Mouse (Mus musculus): ENCODE data around the gene Zfp64. TPM values are rescaled to one million over a fixed set of nuclear protein-coding genes. Genes with fewer than 3 reads are reported as not detected.

The Zfp64 gene
- polyA plus RNA-seq, 1 experiment: 21.3 TPM

DNA sequence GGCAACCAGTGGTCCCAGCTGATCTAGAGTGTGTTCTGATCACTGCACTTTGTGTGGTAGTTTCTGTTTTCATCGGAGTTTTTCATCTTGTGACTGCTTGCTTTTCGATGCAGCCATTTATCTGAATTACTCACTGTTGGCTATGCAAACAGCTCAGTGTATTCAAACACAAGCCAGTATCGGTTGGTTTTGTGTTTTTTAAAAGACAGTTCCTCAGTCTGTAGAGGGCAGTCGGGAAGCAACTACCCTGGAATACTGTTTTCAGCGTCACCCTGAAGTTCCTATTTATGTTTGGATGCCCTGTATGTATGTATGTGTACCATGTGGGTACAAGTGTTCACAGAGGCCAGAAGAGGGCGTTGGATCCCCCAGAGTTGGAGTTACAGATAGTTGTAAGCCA lies 11.1 kb upstream of the Zfp64 start:
- Histone ChIP-seq H3K36me3 (ENCODE audit: control insufficient read depth, insufficient read depth, low read length) (no peaks in the 10 kb centered on the region), H3K4me1 (ENCODE audit: control insufficient read depth, insufficient read depth, insufficient read length) (no peaks in the 10 kb centered on the region), H3K4me3 (ENCODE audit: extremely low read depth, insufficient read depth, insufficient read length) (no peak overlapping the region), H3K27ac (ENCODE audit: insufficient read depth, low read length) (no peak overlapping the region), H3K27me3 (ENCODE audit: control insufficient read depth, insufficient read depth, low read length) (no peaks in the 10 kb centered on the region)
- no peak for DNase-seq (ENCODE audit: low read depth in 1 of 2, low spot score in 2 of 2)
- no peak for TF ChIP-seq POLR2A (IDR thresholded peaks at IDR 0.05; ENCODE audit: low read depth, low read length)
- no peak for TF ChIP-seq CTCF (IDR thresholded peaks at IDR 0.05; ENCODE audit: extremely low read depth, insufficient read depth, insufficient read length, insufficient replicate concordance)
- WGBS: 84% methylated on average over 6 of the region's 6 CpGs

DNA sequence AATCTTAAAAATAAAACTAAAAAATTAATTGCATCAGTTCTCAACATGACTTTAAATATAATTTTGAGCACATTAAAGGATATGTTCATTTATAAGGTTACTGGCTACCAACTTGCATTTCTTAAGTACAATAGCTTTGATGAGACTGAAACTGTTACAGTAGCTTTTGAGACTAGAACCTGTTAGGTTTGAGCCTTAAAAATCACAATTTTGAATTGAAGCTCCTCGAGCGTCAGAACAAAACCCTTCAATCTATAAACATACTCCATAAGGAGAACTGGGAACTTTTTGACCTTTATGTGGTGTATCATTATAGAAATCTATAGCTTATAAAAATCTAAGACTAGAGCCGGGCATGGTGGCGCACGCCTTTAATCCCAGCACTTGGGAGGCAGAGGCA lies 9.5 kb upstream of the Zfp64 start:
- Histone ChIP-seq H3K36me3 (ENCODE audit: control insufficient read depth, insufficient read depth, low read length) (no peaks in the 10 kb centered on the region), H3K4me1 (ENCODE audit: control insufficient read depth, insufficient read depth, insufficient read length) (no peaks in the 10 kb centered on the region), H3K4me3 (ENCODE audit: extremely low read depth, insufficient read depth, insufficient read length) (no peak overlapping the region), H3K27ac (ENCODE audit: insufficient read depth, low read length) (no peak overlapping the region), H3K27me3 (ENCODE audit: control insufficient read depth, insufficient read depth, low read length) (no peaks in the 10 kb centered on the region)
- DNase-seq (ENCODE audit: low read depth in 1 of 2, low spot score in 2 of 2): no peak
- 91% methylated on average over 5 of the region's 5 CpGs for WGBS
- no peak for TF ChIP-seq POLR2A (IDR thresholded peaks at IDR 0.05; ENCODE audit: low read depth, low read length)
- no peak for TF ChIP-seq CTCF (IDR thresholded peaks at IDR 0.05; ENCODE audit: extremely low read depth, insufficient read depth, insufficient read length, insufficient replicate concordance)

- Histone ChIP-seq H3K27ac (ENCODE audit: insufficient read depth, low read length) (no peak overlapping the region), H3K4me3 (ENCODE audit: extremely low read depth, insufficient read depth, insufficient read length) (no peak overlapping the region), H3K4me1 (ENCODE audit: control insufficient read depth, insufficient read depth, insufficient read length) (no peaks in the 10 kb centered on the region), H3K36me3 (ENCODE audit: control insufficient read depth, insufficient read depth, low read length) (no peaks in the 10 kb centered on the region), H3K27me3 (ENCODE audit: control insufficient read depth, insufficient read depth, low read length) (no peaks in the 10 kb centered on the region)
- no peak for DNase-seq (ENCODE audit: low read depth in 1 of 2, low spot score in 2 of 2)
- no peak for TF ChIP-seq CTCF (IDR thresholded peaks at IDR 0.05; ENCODE audit: extremely low read depth, insufficient read depth, insufficient read length, insufficient replicate concordance)
- no peak for TF ChIP-seq POLR2A (IDR thresholded peaks at IDR 0.05; ENCODE audit: low read depth, low read length)
- WGBS: 88% methylated on average over 4 of the region's 4 CpGs
These were observed 6.6 kb upstream of the Zfp64 start for GRCm38 (mm10) chr2:168961729-168962666.

GRCm38 (mm10) chr2:168960814-168961213 lies 5.4 kb upstream of the Zfp64 start:
- Histone ChIP-seq H3K4me3 (ENCODE audit: extremely low read depth, insufficient read depth, insufficient read length) (no peak overlapping the region), H3K4me1 (ENCODE audit: control insufficient read depth, insufficient read depth, insufficient read length) (peaks cover 2% of the 10 kb centered on the region; the same call in 1 of the 2 replicates), H3K27ac (ENCODE audit: insufficient read depth, low read length) (no peak overlapping the region), H3K36me3 (ENCODE audit: control insufficient read depth, insufficient read depth, low read length) (no peaks in the 10 kb centered on the region), H3K27me3 (ENCODE audit: control insufficient read depth, insufficient read depth, low read length) (no peaks in the 10 kb centered on the region)
- no peak for DNase-seq (ENCODE audit: low read depth in 1 of 2, low spot score in 2 of 2)
- WGBS: 87% methylated on average over 3 of the region's 3 CpGs
- TF ChIP-seq POLR2A (IDR thresholded peaks at IDR 0.05; ENCODE audit: low read depth, low read length) (no peak), CTCF (IDR thresholded peaks at IDR 0.05; ENCODE audit: extremely low read depth, insufficient read depth, insufficient read length, insufficient replicate concordance) (no peak)

DNA sequence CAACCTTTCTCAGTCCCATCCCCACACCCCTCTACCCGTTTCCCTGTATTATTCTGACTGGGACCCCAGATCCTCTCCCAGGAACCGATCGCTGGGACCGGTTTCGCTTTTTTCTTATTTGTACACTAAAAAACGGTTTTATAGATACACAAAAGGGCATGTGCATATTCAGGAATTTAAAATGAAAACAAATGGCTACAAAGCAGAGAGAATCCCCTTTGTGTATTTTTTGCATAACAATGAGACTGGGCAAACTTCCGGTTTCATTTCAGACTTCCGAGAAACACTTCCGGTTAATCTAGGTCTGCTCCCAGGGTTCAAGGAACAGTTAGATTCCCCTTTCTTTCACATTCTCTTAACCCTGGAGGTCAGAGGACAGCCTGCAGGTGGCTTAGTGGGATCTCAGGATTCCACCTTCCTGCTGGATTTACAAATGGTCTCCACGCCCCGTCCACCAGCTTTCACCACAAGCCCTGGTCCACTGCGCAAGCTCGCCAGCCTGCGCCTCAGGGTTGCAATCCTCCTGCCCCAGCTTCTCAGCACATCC lies 4.0 kb upstream of the Zfp64 start:
- no peak for DNase-seq (ENCODE audit: low read depth in 1 of 2, low spot score in 2 of 2)
- peaks cover 5% of the 10 kb centered on the region; the same call in 1 of the 2 replicates for H3K4me1 ChIP-seq (ENCODE audit: control insufficient read depth, insufficient read depth, insufficient read length)
- TF ChIP-seq CTCF (IDR thresholded peaks at IDR 0.05; ENCODE audit: extremely low read depth, insufficient read depth, insufficient read length, insufficient replicate concordance) (no peak), POLR2A (IDR thresholded peaks at IDR 0.05; ENCODE audit: low read depth, low read length) (no peak)
- no peaks in the 10 kb centered on the region for H3K27me3 ChIP-seq (ENCODE audit: control insufficient read depth, insufficient read depth, low read length)
- H3K27ac ChIP-seq (ENCODE audit: insufficient read depth, low read length): no peak overlapping the region
- 90% methylated on average over 14 of the region's 14 CpGs for WGBS
- H3K36me3 ChIP-seq (ENCODE audit: control insufficient read depth, insufficient read depth, low read length): no peaks in the 10 kb centered on the region
- H3K4me3 ChIP-seq (ENCODE audit: extremely low read depth, insufficient read depth, insufficient read length): no peak overlapping the region

DNA sequence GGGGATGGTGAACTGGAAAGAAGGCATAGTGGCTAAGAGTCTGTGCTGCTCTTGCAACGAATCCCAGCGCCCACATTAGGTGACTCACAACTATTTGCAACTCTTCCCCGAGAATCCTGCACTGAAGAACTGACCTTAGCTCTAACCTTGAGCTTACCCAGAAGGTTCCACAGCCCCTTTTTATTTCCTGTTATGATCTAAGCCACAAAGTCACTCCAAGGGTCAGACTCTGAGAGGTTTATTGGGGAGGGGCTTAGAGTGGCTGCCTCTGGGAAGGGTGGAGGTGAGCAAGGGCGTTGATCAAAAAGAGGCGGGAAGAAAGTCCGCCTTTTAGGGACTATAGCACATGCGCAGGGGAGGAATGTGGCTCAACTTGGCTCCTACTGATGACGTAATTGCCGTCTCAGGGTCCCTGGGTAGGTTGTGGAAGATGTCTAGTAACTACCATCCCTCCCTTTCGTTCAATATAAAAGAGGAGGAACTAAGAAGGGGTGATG lies 511 bp upstream of the Zfp64 start:
- no peak for DNase-seq (ENCODE audit: low read depth in 1 of 2, low spot score in 2 of 2)
- Histone ChIP-seq H3K27me3 (ENCODE audit: control insufficient read depth, insufficient read depth, low read length) (no peaks in the 10 kb centered on the region), H3K27ac (ENCODE audit: insufficient read depth, low read length) (no peak overlapping the region; the same call in 1 of the 2 replicates), H3K4me1 (ENCODE audit: control insufficient read depth, insufficient read depth, insufficient read length) (peaks cover 7% of the 10 kb centered on the region; the same call in 1 of the 2 replicates), H3K4me3 (ENCODE audit: extremely low read depth, insufficient read depth, insufficient read length) (peak overlapping the region; percentile 77), H3K36me3 (ENCODE audit: control insufficient read depth, insufficient read depth, low read length) (peaks cover 5% of the 10 kb centered on the region; the same call in 1 of the 2 replicates)
- no peak for TF ChIP-seq POLR2A (IDR thresholded peaks at IDR 0.05; ENCODE audit: low read depth, low read length)
- no peak for TF ChIP-seq CTCF (IDR thresholded peaks at IDR 0.05; ENCODE audit: extremely low read depth, insufficient read depth, insufficient read length, insufficient replicate concordance)
- 56% methylated on average over 10 of the region's 10 CpGs for WGBS

All from spleen, adult 2 months (tissue).